Mouse (Mus musculus): ENCODE measurements around the gene Kpna7.

Kpna7 gene

DNA sequence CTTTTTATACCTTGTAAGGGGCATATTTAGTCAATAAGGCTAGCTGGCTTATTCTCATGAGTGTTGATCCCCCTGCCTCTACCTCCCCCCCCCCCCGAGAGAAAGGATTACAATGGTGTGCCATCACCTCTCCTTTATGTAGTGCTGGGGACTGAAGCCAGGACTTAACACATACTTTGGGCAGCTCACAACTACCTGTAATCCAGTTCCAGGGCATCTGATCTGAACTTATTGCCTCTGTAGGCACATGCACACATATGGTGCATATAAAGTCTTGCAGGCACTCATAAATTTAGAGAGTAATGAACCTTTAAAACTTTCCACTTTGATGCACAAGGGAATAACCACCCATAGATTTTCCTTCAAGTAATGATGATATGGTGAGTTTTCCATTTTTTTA is 69.6 kb downstream of the Kpna7 start:
- DNase-seq = no peak

DNA sequence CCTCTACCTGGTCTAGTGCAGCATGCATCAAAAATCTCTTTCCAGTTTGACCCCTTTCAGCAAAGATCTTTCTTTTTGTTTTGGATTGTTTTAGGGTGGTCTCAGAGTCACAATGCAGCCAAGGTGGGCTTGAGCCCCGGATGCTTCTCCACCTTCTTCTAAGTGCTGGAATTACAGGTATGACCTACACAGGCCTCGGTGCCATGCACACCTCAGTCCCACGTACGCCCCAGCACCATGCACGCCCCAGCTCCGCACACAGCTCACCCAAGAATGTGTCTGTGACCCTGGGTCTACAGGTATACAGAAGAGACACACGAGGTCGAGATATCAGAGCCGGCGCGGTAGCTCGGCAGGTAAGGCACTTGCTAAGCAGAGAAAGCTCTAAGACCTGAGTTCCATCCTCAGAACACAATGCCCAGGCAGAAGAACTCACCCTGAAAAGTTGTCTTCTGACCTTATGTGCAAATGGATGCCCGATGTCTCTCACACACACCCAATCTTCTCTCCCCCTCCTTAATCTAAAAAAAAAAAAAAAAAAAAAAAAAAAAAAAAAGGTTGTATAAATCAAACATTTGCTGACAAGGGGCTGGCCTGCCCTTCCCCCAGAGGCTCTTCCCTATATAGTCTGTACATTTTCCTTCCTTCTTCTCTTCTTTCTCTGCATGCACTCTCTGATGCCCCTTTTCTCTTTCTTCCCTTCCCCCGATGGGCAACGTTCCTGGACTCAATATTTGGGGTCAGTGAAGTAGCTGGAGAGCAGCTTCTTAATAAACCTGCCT is 74.8 kb downstream of the Kpna7 start:
- no peak for DNase-seq

DNA sequence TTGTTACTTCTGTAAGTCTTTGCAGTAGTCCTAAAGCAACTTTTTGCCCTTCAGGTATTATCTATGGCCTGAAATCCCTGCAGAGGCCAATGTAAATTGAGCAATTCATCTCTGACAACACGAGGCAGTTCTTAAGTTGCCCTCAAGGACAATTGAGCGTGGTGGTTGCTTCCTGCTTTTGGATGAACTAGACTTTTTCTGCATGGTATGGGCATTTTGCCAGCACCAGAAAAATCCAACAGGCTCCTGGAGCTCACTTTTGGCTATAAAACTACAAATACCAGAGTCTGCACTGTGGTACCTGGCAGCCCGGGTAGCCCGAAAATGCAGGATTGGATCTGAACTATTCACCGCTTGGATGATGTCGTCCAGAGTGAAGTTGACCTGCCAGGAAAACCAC is 78.2 kb downstream of the Kpna7 start:
- DNase-seq = no peak

DNA sequence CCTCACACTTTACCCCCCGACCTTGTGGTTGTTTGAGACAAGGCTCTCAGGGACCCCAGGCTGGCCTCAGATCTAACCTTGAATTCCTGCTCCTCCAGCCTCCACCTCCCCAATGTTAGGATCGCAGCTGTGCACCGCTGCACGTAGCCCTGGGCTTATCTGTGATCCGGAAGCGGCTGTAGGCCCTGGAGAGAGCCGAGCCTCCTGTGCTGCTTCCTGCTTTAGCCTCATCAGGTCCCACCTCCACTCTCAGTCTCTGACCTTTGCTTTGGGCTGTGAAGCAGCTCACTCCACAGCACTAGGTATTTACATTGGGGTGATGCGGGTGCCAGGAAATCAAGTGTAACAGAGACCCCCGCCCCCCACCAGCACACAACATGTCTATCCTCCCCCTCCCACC is 79.3 kb downstream of the Kpna7 start:
- no peak for DNase-seq

DNA sequence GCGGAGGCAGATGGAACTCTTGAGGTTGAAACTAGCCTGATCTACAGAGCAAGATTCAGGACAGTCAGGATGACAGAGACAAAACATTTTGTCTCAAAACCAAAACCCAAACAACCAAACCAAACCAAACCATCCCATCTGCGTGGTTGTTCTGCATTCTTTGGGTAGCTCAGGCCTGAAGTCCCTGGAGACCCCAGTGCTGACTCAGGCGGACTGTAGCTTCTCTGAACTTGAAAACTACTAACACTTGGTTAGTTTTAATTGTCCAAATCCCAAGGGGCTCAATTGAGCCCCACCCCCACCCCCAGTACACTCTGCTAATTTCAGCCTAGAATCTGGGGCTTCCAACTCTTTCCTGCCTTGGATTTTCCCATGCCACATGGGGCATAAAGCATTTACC is 80.5 kb downstream of the Kpna7 start:
- no peak for DNase-seq

DNA sequence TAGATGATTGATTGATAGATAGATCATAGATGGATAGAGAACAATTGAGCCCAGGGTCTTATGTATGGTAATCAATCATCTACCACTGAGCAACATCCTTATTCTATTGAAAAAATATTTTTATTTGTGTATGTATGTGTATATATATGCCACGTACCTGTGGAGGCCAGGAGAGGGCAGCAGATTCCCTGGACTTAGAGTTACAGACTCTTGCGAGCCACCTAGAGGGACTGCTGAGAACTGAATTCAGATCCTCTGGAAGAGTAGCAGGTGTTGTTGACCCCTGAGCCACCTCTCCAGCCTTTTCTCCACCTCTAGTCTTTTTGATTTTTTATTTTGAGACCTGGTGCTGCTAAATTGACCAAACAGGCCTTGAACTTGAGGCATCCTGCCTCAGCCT is 85.3 kb downstream of the Kpna7 start:
- DNase-seq = no peak

DNA sequence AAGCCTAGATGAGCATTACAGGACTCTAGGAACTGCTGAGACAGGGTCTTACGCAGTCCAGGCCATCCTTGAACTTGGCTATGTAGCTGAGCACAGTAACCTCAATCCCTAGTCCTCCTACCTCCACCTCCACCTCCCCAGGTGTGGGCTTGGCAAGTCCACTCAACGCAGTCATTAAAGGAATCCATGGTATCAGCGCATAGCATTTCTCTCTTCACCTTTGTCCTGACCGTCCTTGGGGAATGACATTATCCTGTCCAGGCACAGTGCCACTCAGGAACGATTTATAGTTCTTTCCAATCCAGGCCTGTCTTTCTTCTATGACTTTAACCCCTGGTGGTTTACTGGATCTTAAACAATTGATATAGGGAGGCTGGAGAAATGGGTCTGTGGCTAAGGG is 93.3 kb downstream of the Kpna7 start:
- DNase-seq = no peak

DNA sequence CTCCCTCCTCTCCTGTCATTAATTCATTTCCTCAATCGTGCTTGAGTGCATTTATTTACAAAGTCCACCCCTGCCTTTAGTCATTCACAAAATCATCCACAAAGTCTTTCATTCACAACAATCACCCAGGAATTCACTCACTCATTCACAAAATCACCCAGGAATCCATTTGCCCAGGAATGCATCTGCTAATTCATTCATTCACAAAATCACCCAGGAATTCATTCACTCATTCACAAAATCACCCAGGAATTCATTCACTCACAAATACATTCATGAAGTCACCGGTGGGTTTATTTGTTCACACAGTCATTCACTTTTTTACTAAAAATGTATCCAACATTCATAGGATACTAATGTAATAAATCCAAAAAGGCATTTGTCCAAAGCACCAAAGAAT is 93.8 kb downstream of the Kpna7 start:
- no peak for DNase-seq

DNA sequence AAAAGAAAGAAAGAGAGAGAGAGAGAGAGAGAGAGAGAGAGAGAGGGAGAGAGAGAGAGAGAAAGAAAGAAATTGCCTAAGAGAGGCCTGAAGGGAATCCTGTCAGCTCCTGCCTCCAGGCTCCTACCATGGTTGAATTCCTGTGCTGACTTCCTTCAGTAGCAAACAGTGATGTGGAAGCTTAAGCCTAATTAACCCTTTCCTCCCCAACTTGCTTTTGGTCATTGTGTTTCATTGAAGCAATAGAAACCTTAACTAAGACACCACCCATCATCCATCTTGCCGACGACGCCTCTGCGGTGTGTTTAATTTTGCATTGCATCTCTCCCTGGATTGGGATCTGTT is 94.8 kb downstream of the Kpna7 start:
- no peak for DNase-seq

DNA sequence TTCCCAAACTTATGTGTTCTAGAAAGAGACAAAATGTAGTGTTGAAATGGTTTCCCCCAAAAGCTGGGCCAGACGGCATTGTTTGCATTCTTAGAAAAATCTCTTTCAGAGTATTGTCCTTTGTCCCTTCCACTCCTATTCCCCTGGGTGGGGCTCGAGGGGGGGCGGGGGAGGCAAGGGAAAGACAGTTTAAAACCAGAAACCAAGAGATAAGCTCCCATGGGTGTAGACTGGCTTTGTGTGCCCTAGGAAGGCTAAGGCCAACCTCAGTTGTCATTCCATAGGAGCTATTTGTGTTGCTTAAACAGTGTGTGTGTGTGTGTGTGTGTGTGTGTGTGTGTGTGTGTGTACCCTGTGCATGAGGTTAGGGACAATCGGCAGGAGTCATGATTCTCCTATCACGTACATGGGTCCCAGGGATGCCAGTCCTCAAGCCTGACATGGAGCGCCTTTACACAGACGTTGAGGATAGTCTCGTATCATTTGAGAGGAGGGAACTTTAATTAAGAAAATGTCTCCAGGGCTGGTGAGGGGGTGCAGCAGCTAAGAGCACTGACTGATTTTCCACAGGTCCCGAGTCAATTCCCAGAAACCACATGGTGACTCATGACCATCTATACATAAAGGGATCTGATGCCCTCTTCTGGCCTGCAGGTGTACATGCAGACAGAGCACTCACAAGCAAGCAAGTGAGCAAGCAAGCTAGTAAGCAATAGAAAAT is 95.3 kb downstream of the Kpna7 start:
- peak; percentile 62 for DNase-seq

DNA sequence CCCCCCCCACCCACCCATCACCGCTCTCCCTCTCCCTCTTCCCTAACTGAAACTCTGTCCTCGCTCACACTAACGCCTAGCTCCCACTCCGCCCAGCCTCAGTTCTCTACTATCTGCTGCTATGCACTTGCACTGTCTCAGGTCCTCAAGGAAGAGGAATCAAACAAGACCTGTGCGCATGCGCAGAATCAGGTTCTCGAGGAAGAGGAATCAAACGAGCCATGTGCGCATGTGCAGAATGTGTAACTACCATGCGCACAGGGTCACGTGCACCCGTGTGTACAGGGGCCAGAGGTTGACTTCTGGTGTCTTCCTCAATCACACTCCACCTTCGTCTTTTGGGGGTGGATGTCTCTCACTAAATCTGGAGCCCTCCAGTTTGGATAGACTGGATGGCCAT is 96.3 kb downstream of the Kpna7 start:
- no peak for DNase-seq

DNA sequence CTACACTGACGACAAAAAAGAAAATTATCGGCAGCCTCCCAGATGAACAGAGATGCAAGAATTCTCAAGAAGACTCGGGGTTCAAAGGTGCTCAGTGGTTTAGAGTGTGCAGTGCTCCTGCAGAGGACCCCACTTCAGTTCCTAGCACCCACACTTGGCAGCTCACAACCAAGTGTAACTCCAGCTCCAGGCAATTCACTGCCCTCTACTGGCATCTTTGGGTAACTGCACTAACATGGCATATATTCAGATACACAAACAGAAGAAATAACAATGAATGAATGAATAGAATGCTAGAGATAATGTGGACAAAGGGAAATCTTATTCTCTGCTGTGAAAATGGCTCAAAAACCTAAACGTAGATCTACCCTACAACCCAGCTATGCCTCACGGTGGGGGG is 99.0 kb downstream of the Kpna7 start:
- DNase-seq = no peak

DNA sequence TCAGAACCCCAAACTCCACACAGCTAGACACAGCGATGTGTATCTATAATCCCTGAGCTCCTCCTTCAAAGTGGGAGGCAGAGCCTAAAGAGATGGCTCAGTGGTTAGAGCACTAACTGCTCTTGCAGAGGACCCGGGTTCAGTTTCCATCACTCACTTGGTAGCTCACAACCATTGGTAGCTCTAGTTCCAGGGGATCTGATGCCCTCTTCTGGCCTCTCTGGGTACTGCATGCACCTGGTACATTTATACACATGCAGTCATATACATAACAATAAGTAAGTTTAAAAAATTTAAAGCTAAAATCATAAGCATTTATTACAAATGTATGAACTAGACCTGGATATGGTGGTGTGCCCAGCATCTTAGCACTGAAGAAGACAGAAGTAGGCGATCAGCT is 100.6 kb downstream of the Kpna7 start:
- no peak for DNase-seq

DNA sequence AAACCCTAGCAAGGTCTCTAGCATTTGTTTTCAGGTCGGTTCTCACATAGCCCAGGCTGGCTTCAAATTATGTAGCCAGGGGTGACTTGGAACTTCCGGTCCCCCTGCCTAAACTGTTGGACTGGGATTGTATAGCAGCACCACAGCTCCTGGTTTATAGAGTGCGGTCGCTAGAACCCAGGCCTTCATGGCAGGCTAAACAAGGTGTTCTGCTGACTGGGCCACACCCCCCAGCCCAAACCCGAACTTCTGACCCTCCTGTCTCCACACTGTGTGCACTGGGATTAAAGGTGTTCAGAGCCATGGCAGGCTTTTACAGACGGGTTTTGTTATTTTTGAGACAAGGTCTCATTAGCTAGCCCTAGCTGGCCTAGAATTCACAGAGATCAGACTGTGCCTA is 104.7 kb downstream of the Kpna7 start:
- DNase-seq = no peak

DNA sequence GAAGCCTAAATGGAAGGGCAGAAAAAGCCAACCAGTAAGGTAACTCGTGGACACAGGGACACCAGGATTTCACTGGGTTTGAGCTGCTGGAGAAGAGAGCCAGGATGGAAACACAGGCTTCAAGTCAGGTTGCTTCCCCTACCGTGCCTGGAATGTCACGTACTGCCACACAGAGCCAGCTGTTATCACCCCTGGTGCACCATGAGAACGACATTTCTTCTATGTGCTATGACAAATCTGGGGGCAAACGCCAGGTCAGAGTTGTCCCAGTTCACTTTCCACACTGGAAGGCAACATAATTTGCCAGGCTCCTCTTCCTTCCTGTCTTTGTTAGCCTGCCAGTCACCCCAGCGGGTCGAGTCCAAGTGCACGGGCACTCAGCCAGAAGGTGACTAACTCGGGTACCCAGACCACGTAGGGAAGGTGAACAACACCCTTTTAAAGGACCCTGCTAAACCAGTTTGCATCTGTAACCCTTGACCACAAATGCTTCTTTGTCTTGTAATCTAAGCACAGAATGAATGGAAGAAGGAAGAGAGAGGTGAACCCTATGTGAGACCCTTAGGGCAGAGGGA is 105.2 kb downstream of the Kpna7 start:
- peak; percentile 54 for DNase-seq

DNA sequence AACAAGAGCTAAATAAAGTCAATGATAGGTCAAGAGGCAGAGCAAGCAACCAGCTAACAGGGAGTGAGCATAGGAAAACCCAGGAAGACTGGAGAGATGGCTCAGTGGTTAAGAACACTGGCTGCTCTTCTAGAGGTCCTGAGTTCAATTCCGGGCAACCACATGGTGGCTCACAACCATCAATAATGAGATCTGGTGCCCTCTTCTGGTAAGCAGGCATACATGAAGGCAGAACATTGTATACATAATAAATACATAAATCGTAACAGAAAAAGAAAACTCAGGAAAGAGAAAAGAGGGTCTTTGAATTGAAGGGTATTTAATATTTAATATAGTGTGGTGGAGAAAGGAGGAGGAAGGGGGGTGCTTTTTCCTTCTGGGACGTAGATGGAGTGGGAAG is 112.6 kb downstream of the Kpna7 start:
- DNase-seq = no peak

DNA sequence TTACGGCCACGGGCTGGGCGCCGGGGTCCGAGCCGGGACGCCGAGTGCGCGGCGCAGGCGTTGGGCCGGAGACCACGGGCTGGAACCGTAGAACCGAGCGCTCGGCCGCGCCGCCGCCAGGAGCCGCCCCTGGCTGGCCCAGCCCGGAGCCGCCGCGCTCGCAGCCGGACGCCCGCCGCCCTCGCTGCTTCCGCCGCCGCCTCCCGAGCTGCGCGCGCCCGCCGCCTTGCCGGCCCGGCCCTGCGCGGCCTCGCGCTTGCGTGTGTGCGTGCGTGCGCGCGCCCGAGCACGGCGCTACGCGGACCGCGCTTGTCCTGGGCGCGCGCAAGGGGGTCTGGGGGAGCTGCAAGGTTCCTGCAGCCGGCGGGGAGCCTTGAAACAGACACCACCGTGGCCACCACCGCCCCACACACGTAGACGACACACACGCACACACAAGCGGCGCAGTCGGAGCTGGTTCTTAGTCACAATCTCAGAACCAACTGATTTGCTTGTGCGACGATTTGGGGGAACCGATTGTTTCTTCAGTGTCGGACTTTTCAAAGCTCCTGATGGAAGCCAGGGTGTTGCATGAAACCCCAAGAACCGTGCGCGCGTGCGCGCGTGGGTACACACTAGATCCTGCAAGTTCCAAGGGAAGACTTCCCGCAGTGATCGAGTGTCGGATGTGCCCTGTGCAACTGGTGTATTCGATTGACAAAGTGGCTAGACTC is 118.0 kb downstream of the Kpna7 start, which contains the start of gene Smurf1:
TSS of gene Smurf1 (minus strand) at position 209 of the 713 bp plus-strand sequence.
- peak; percentile 79 for DNase-seq

DNA sequence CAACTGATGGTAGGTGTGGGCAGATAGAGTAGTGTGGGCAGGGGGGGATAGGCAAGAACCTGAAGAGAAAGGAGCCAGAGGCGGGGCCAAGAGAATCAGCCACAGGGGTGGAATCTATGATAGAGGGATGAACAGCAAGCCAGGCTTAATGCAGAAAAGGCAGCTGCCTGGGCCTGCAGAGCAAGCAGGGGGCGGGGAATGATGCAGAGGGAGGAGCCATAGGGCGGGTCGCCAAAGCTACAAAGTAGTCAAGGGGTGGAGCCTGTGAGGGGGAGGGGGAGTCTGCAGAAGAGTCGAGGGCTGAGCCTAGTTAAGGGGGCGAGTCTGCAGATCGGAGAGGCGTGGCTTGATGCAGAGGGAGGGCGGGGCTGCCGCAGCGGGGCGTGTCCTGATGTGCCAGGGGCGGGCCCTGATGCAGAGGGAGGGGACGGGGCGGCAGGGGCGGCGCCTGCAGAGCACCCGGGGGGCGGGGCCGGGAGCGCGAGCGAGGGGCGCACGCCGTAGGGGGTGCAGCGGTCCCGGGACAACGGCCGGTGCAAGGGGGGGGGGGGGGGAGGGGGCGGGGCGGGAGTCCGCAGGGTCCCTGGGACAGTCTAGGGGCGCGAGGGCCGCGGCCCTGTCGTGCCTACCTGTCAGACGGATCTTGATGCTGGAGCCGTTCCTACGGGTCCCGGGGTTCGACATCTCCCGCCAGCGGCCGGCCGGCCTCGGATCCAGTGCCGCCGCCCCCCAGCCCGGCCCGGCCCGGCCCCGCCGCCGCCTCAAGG is 118.8 kb downstream of the Kpna7 start:
- peak; percentile 92 for DNase-seq

DNA sequence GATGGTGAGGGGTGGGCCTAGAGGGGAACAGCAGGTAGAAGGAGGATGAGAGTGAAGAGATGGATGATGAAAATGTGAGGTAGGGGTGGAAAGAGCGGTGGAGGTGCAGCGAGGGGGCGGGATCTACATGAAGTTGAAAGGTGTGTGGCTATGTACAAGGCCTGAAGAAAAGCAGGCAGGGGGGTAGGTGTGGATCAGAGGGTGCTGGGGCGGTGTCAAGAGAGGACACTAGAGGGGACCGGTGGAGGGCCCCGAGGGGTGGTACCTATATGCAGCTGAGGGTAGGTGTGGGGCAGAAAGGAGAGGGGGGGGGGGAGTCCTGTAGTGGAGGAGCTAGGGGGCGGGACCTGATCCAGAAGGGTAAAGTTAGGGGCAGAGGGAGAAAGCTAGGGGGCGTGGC is 119.4 kb downstream of the Kpna7 start:
- DNase-seq = no peak

DNA sequence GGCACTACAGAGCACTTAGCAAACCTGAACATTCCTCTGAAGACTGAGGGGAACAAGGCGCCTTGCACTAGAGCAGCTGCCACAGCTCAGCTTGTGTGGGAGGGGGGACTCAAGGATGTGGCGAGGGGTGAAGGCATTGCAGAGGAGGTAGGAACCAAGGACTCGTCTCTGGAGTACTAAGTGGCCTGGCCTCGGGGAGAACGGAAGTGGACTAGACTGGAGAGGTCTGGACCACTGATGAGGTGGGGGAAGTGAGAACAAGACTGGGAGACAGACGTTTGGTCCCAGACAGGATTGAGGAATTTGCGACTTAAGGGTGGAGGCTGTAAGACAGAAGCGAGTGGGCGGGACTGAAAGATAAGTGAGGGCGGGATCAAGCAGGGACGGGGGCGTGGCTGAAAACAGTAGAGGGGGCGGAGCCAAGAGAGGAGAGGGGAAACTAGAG is 120.0 kb downstream of the Kpna7 start:
- DNase-seq = peak; percentile 65

DNA sequence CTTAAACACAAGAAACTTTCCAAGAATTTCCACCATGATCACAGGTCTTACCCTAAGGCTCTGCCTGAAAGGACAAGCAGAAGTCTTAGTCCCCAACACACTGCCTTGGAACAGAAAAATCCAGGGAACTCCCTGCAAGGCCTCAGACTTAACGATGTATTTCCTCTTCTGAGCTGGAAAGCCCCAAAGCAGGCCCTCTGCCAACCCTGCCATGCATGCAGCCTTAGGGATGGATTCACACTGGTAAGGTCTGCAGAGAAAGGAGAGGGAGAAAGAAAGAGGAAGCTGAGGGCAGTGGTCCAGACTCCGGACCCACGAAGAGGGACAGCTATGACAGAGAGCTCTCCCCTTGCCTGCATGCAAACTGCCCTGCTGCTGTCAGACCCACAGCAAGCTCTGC is 120.4 kb downstream of the Kpna7 start:
- peak; percentile 38 for DNase-seq

DNA sequence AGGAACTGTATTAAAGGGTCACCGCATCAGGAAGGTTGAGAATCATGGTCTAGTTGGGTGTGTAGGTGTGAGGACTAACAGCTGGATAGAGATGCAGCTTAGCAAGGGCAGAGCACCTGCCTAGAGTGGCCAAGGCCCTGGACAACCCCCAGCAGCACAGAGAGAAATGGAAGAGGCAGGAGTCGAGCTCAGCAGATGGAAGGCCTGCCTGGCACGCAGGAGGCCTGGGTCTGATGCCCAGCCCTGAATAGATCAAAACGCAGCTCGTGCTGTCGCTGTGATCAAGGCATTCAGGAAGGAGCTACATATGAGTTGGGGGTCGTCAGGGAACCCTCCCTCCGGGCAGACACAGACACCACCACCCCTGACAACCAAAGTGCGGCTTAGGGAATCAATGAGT is 125.6 kb downstream of the Kpna7 start:
- no peak for DNase-seq

DNA sequence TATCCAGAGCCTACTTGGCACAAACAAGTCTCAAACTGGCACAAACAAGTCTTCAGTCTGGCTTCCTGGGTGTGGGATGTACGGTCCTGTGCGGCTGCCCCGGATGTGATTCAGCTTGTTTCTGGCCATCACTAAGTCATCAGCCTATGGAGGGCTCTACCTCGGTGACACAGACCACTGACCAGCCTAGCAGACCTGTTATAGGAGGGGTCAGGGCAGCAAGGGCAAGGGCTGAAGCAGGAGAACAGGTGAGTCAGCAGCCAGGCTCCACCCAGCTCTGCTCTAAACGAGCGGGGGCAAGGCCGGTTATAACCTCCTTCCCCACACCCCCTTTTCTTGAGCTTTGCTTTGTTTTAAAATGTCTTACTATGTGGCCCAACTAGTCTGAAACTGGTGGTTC is 129.4 kb downstream of the Kpna7 start:
- no peak for DNase-seq

Measured in kidney, adult 9 months (tissue).